Mouse (Mus musculus) liver, embryonic 15.5 days (tissue): ENCODE results near the gene Dach1. TPM values are rescaled to one million over a fixed set of nuclear protein-coding genes. Genes with fewer than 3 reads are reported as not detected.

Experiments
- ATAC-seq: fragments of 200-750 bp; cut with Nextera tagmentation; 2 replicates; pipeline ENCODE4 v1.8.0; 2017; ENCODE audit warnings: moderate number of reproducible peaks, mild to moderate bottlenecking, moderate library complexity; ENCODE audit not compliant: insufficient read depth
- H3K27ac ChIP-seq: fragments of 300-500 bp; sonication (generic); replicated peaks from 2 replicates; pipeline ENCODE4 v1.5.1; 2015; ENCODE audit warnings: mild to moderate bottlenecking, inconsistent platforms
- H3K27me3 ChIP-seq: fragments of 300-500 bp; sonication (generic); 2 replicates; pipeline ENCODE4 v1.6.1; 2015; ENCODE audit warnings: mild to moderate bottlenecking, inconsistent platforms
- H3K36me3 ChIP-seq: fragments of 300-500 bp; sonication (generic); replicated peaks from 2 replicates; pipeline ENCODE4 v1.6.1; 2015; ENCODE audit warnings: moderate library complexity, mild to moderate bottlenecking, inconsistent platforms
- H3K4me1 ChIP-seq: fragments of 300-500 bp; sonication (generic); replicated peaks from 2 replicates; pipeline ENCODE4 v1.6.1; 2015; ENCODE audit warnings: inconsistent platforms
- H3K4me2 ChIP-seq: fragments of 300-500 bp; sonication (generic); 2 replicates; pipeline ENCODE4 v1.6.1; 2015; ENCODE audit warnings: moderate library complexity, mild to moderate bottlenecking, inconsistent platforms
- H3K4me3 ChIP-seq: fragments of 300-500 bp; sonication (generic); replicated peaks from 2 replicates; pipeline ENCODE4 v1.5.1; 2015; ENCODE audit warnings: mild to moderate bottlenecking, inconsistent platforms
- H3K9ac ChIP-seq: fragments of 300-500 bp; sonication (generic); 2 replicates; pipeline ENCODE4 v1.6.1; 2015; ENCODE audit warnings: moderate library complexity, mild to moderate bottlenecking, inconsistent platforms
- H3K9me3 ChIP-seq: fragments of 300-500 bp; sonication (generic); replicated peaks from 2 replicates; pipeline ENCODE4 v1.6.1; 2016; ENCODE audit warnings: inconsistent platforms
- WGBS: fragments of 180-500 bp; shearing (Covaris S2); methylation state at CpG from one replicate; pipeline ENCODE4 v1.1.7; 2015; ENCODE audit warnings: mixed read lengths; ENCODE audit not compliant: insufficient replicate concordance; 5-methylcytosine and 5-hydroxymethylcytosine counted together
- polyA plus RNA-seq: library from polyadenylated mRNA; unstranded; fragments of >200 nt; fragmentation: Nextera tagmentation; extraction: Ambion mirVana; gene quantifications from 2 replicates; pipeline ENCODE4 v1.2.1, GENCODE M21; 2015

Gene Dach1
- polyA plus RNA-seq, 1 experiment from 2014 or later, result 0.23 TPM

GRCm38 (mm10) chr14:97829865-97830264 lies 339.7 kb downstream of the Dach1 start:
- H3K4me2 ChIP-seq, result no peak overlapping the region
- H3K27ac ChIP-seq, result no peak overlapping the region
- ATAC-seq, result no peak
- no peaks in the 10 kb centered on the region for H3K27me3 ChIP-seq
- H3K9ac ChIP-seq, result no peak overlapping the region
- 51% methylated on average over 3 of the region's 3 CpGs for WGBS
- no peaks in the 10 kb centered on the region for H3K9me3 ChIP-seq
- H3K4me3 ChIP-seq, result no peak overlapping the region
- no peaks in the 10 kb centered on the region for H3K4me1 ChIP-seq
- no peaks in the 10 kb centered on the region for H3K36me3 ChIP-seq

GRCm38 (mm10) chr14:97814555-97815175 lies 354.9 kb downstream of the Dach1 start:
- H3K36me3 ChIP-seq, result no peaks in the 10 kb centered on the region
- WGBS, result 67% methylated on average over 7 of the region's 7 CpGs
- ATAC-seq, result no peak

GRCm38 (mm10) chr14:97813557-97813956 lies 356.0 kb downstream of the Dach1 start:
- Histone ChIP-seq H3K27me3 (no peaks in the 10 kb centered on the region), H3K9me3 (no peaks in the 10 kb centered on the region), H3K36me3 (no peaks in the 10 kb centered on the region), H3K27ac (no peak overlapping the region), H3K9ac (no peak overlapping the region), H3K4me1 (no peaks in the 10 kb centered on the region), H3K4me3 (no peak overlapping the region), H3K4me2 (no peak overlapping the region)
- no peak for ATAC-seq
- WGBS, result 77% methylated on average over 11 of the region's 11 CpGs

More at GRCm38 (mm10) chr14:97814555-97815175, 354.9 kb downstream of the Dach1 start:
- H3K9ac ChIP-seq, result no peak overlapping the region
- H3K27me3 ChIP-seq, result no peaks in the 10 kb centered on the region
- H3K27ac ChIP-seq, result no peak overlapping the region
- H3K9me3 ChIP-seq, result no peaks in the 10 kb centered on the region
- H3K4me2 ChIP-seq, result no peak overlapping the region
- H3K4me1 ChIP-seq, result no peaks in the 10 kb centered on the region
- no peak overlapping the region for H3K4me3 ChIP-seq

- Histone ChIP-seq H3K4me2 (no peak overlapping the region), H3K9ac (no peak overlapping the region), H3K27me3 (no peaks in the 10 kb centered on the region), H3K9me3 (no peaks in the 10 kb centered on the region), H3K4me3 (no peak overlapping the region), H3K36me3 (no peaks in the 10 kb centered on the region), H3K27ac (no peak overlapping the region), H3K4me1 (no peaks in the 10 kb centered on the region)
- 64% methylated on average over 5 of the region's 5 CpGs for WGBS
- no peak for ATAC-seq
These were observed 374.1 kb downstream of the Dach1 start for GRCm38 (mm10) chr14:97795385-97795952.

GRCm38 (mm10) chr14:97774135-97774767 lies 395.3 kb downstream of the Dach1 start:
- Histone ChIP-seq H3K4me3 (no peak overlapping the region), H3K9ac (no peak overlapping the region), H3K4me1 (no peaks in the 10 kb centered on the region), H3K9me3 (no peaks in the 10 kb centered on the region), H3K36me3 (no peaks in the 10 kb centered on the region), H3K27me3 (no peaks in the 10 kb centered on the region), H3K4me2 (no peak overlapping the region), H3K27ac (no peak overlapping the region)
- 54% methylated on average over 2 of the region's 2 CpGs for WGBS
- no peak for ATAC-seq

GRCm38 (mm10) chr14:97754400-97754799 lies 415.2 kb downstream of the Dach1 start:
- Histone ChIP-seq H3K27ac (no peak overlapping the region), H3K4me3 (no peak overlapping the region), H3K36me3 (no peaks in the 10 kb centered on the region), H3K27me3 (no peaks in the 10 kb centered on the region), H3K4me2 (no peak overlapping the region), H3K9me3 (no peaks in the 10 kb centered on the region), H3K4me1 (no peaks in the 10 kb centered on the region), H3K9ac (no peak overlapping the region)
- no peak for ATAC-seq
- 57% methylated on average over 4 of the region's 4 CpGs for WGBS

GRCm38 (mm10) chr14:97753973-97754372 lies 415.6 kb downstream of the Dach1 start:
- H3K27me3 ChIP-seq, result no peaks in the 10 kb centered on the region
- H3K27ac ChIP-seq, result no peak overlapping the region
- H3K9me3 ChIP-seq, result no peaks in the 10 kb centered on the region
- H3K4me2 ChIP-seq, result no peak overlapping the region
- ATAC-seq, result no peak
- H3K4me1 ChIP-seq, result no peaks in the 10 kb centered on the region
- no peaks in the 10 kb centered on the region for H3K36me3 ChIP-seq
- H3K4me3 ChIP-seq, result no peak overlapping the region
- 64% methylated on average over 2 of the region's 2 CpGs for WGBS
- H3K9ac ChIP-seq, result no peak overlapping the region

GRCm38 (mm10) chr14:97743252-97743651 lies 426.3 kb downstream of the Dach1 start:
- no peaks in the 10 kb centered on the region for H3K36me3 ChIP-seq
- no peak for ATAC-seq
- no peak overlapping the region for H3K27ac ChIP-seq
- H3K27me3 ChIP-seq, result no peaks in the 10 kb centered on the region
- H3K4me1 ChIP-seq, result no peaks in the 10 kb centered on the region
- H3K9me3 ChIP-seq, result no peaks in the 10 kb centered on the region
- 58% methylated on average over 2 of the region's 2 CpGs for WGBS
- H3K4me3 ChIP-seq, result no peak overlapping the region
- no peak overlapping the region for H3K9ac ChIP-seq
- H3K4me2 ChIP-seq, result no peak overlapping the region

- 55% methylated on average over 4 of the region's 4 CpGs for WGBS
- Histone ChIP-seq H3K27me3 (no peaks in the 10 kb centered on the region), H3K4me2 (no peak overlapping the region), H3K9ac (no peak overlapping the region), H3K36me3 (no peaks in the 10 kb centered on the region), H3K4me1 (no peaks in the 10 kb centered on the region), H3K9me3 (no peaks in the 10 kb centered on the region), H3K4me3 (no peak overlapping the region), H3K27ac (no peak overlapping the region)
- no peak for ATAC-seq
These were observed 426.8 kb downstream of the Dach1 start for GRCm38 (mm10) chr14:97742785-97743184.
